Mouse (Mus musculus): Measurements from ENCODE around the gene Mgat5.

DNA sequence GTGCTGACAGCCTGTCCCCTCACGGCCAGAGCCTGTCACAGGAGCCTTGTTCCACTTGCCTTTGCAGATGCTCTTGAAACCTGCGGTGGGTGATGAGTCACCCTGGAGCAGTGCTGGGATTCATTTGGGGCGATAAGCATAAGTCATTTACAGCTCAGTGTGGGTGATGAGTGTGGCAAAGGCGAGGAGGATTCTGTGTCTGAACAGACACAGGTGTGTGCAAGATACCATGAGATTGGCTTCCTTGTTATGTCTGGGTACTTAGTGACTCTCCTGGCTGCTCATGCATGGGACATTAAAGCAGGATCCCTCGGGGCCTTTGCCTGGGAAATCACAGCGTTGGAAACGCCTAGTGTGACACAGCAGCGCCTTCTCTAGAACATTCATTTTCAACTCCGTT is 256.2 kb downstream of the Mgat5 start:
- TF ChIP-seq POLR2A (IDR thresholded peaks at IDR 0.05; ENCODE audit: extremely low read depth, insufficient read depth, low read length) (no peak), CTCF (IDR thresholded peaks at IDR 0.05; ENCODE audit: low read depth, low read length) (no peak)

All from liver, adult 2 months (tissue).